In genomic region chr2:77401438-77402235, GRCm38 (mm10) we compare ENCODE assay signal across 8 mouse cellular contexts.
DNase-seq lines count a peak whose midpoint lies in the region; ATAC-seq lines count a peak whose summit lies in the region.

No protein-coding gene starts in this region.

- no peaks in the 10 kb centered on the region for H3K36me3 ChIP-seq in kidney, embryonic 14.5 days (ENCODE audit: control insufficient read depth, insufficient read depth, low read length)
- no peaks in the 10 kb centered on the region for H3K36me3 ChIP-seq in forebrain, embryonic 16.5 days (ENCODE audit: control insufficient read depth, insufficient read depth)
- no peaks in the 10 kb centered on the region for H3K36me3 ChIP-seq in neural tube, embryonic 11.5 days (ENCODE audit: control insufficient read depth, insufficient read depth, low read length)

- no peaks in the 10 kb centered on the region for H3K9me3 ChIP-seq in kidney, embryonic 14.5 days (ENCODE audit: control insufficient read depth, low read length)
- no peaks in the 10 kb centered on the region for H3K9me3 ChIP-seq in forebrain, embryonic 16.5 days (ENCODE audit: control insufficient read depth, low read length)
- H3K9me3 ChIP-seq in neural tube, embryonic 11.5 days (ENCODE audit: control insufficient read depth, low read length), result no peaks in the 10 kb centered on the region

- peak overlapping the region; percentile 28 for H3K4me3 ChIP-seq in kidney, embryonic 14.5 days (ENCODE audit: low read length)
- H3K4me3 ChIP-seq in forebrain, embryonic 16.5 days (replicated peaks; ENCODE audit: low read length), result peak overlapping the region; percentile 8; the same call in 1 of the 2 replicates
- peak overlapping the region; percentile 19 for H3K4me3 ChIP-seq in neural tube, embryonic 11.5 days (ENCODE audit: low read depth, low read length)

- H3K9ac ChIP-seq in kidney, embryonic 14.5 days (ENCODE audit: low read depth, low read length), result peak overlapping the region; percentile 7; the same call in 1 of the 2 replicates
- no peak overlapping the region; the same call in 1 of the 2 replicates for H3K9ac ChIP-seq in forebrain, embryonic 16.5 days (replicated peaks; ENCODE audit: low read depth, low read length)
- H3K9ac ChIP-seq in neural tube, embryonic 11.5 days (ENCODE audit: low read length), result peak overlapping the region; percentile 33; the same call in 1 of the 2 replicates

- H3K27me3 ChIP-seq in kidney, embryonic 14.5 days (ENCODE audit: control insufficient read depth, insufficient read depth, low read length), result no peaks in the 10 kb centered on the region; the same call in 1 of the 2 replicates
- H3K27me3 ChIP-seq in forebrain, embryonic 16.5 days (replicated peaks; ENCODE audit: control insufficient read depth, insufficient read depth, low read length), result no peaks in the 10 kb centered on the region
- H3K27me3 ChIP-seq in neural tube, embryonic 11.5 days (ENCODE audit: control insufficient read depth, insufficient read depth, low read length), result no peaks in the 10 kb centered on the region

- no peaks in the 10 kb centered on the region for H3K4me1 ChIP-seq in kidney, embryonic 14.5 days (ENCODE audit: control insufficient read depth, insufficient read depth, low read length)
- peaks cover 7% of the 10 kb centered on the region for H3K4me1 ChIP-seq in forebrain, embryonic 16.5 days (replicated peaks; ENCODE audit: control insufficient read depth, insufficient read depth, low read length)
- 0 out of 2 replicates have a peak, but pooled peaks cover 3% of the 10 kb centered on the region for H3K4me1 ChIP-seq in neural tube, embryonic 11.5 days (ENCODE audit: control insufficient read depth, insufficient read depth, low read length)

- peak overlapping the region; percentile 40 for H3K4me2 ChIP-seq in kidney, embryonic 14.5 days (replicated peaks; ENCODE audit: low read depth, low read length)
- H3K4me2 ChIP-seq in forebrain, embryonic 16.5 days (ENCODE audit: low read length), result peak overlapping the region; percentile 34
- peak overlapping the region; percentile 46 for H3K4me2 ChIP-seq in neural tube, embryonic 11.5 days (ENCODE audit: low read depth)

- no peak for DNase-seq in kidney, postnatal 25 days
- peak; percentile 17 for DNase-seq in cerebellum, adult 11 months
- DNase-seq in layer of hippocampus, postnatal 36 days, result peak; percentile 13 to 24
- peak; percentile 61 for DNase-seq in neural tube, embryonic 11.5 days (ENCODE audit: low spot score)
- no peak for DNase-seq in thymus, adult 18-20 months
- DNase-seq in natural killer cell, adult 2 months (ENCODE audit: low spot score in 2 of 2), result no peak

- no peak overlapping the region for H3K27ac ChIP-seq in kidney, embryonic 14.5 days (ENCODE audit: low read depth, low read length)
- 0 out of 2 replicates have a peak overlapping the region, but pooled peaks have one; percentile 11 for H3K27ac ChIP-seq in forebrain, embryonic 16.5 days (ENCODE audit: low read length)
- no peak overlapping the region for H3K27ac ChIP-seq in neural tube, embryonic 11.5 days (ENCODE audit: low read depth, low read length)

- WGBS in kidney, embryonic 14.5 days, result 5% methylated on average over 13 of the region's 13 CpGs
- 8% methylated on average over 13 of the region's 13 CpGs for WGBS in forebrain, embryonic 16.5 days
- 7% methylated on average over 13 of the region's 13 CpGs for WGBS in neural tube, embryonic 11.5 days

- peak; percentile 62; the same call in 1 of the 2 replicates for ATAC-seq in kidney, embryonic 14.5 days (ENCODE audit: low FRiP score, low TSS enrichment)
- ATAC-seq in forebrain, embryonic 16.5 days, result peak; percentile 85
- ATAC-seq in neural tube, embryonic 11.5 days (ENCODE audit: insufficient read depth, low FRiP score, low TSS enrichment), result peak; percentile 65; the same call in 1 of the 2 replicates

Comparison
In these comparisons a context has a peak if more than half of its experiments do, and no peak if none do; other contexts are left out.
1. DNase-seq: peak in cerebellum, adult 11 months (single experiment), layer of hippocampus, postnatal 36 days (2 of 2) and neural tube, embryonic 11.5 days (single experiment); none in kidney, postnatal 25 days (0 of 2), thymus, adult 18-20 months (0 of 2) and natural killer cell, adult 2 months (0 of 2).
2. Peak in every context shown above with its lines, with median percentiles within 50 percentile points of each other: ATAC-seq, H3K4me2 ChIP-seq and H3K4me3 ChIP-seq.